Mouse (Mus musculus) neural tube, embryonic 11.5 days (tissue): ENCODE measurements around the gene Sema4a. TPM values are rescaled to one million over a fixed set of nuclear protein-coding genes. Genes with fewer than 3 reads are reported as not detected.

Source experiments
- ATAC-seq: fragments of 200-750 bp; cut with Nextera tagmentation; 2 replicates; pipeline ENCODE4 v1.8.0; 2017; ENCODE audit warnings: moderate number of reproducible peaks, mild to moderate bottlenecking, moderate TSS enrichment, moderate library complexity; ENCODE audit not compliant: insufficient read depth, low FRiP score, low TSS enrichment
- DNase-seq: peaks from one replicate; pipeline ENCODE4 v3.0.0-alpha.2; 2015; ENCODE audit warnings: low spot score
- H3K27ac ChIP-seq: fragments of 300-500 bp; sonication (generic); 2 replicates; pipeline ENCODE4 v1.5.1; 2014; ENCODE audit warnings: low read depth, mild to moderate bottlenecking, low read length
- H3K27me3 ChIP-seq: fragments of 300-500 bp; sonication (generic); 2 replicates; pipeline ENCODE4 v1.6.1; 2014; ENCODE audit warnings: mild to moderate bottlenecking, low read length, mixed read lengths; ENCODE audit not compliant: control insufficient read depth, insufficient read depth
- H3K36me3 ChIP-seq: fragments of 300-500 bp; sonication (generic); 2 replicates; pipeline ENCODE4 v1.6.1; 2014; ENCODE audit warnings: mild to moderate bottlenecking, low read length, moderate library complexity, mixed read lengths; ENCODE audit not compliant: control insufficient read depth, insufficient read depth
- H3K4me1 ChIP-seq: fragments of 300-500 bp; sonication (generic); 2 replicates; pipeline ENCODE4 v1.6.1; 2014; ENCODE audit warnings: low read length, mixed read lengths; ENCODE audit not compliant: control insufficient read depth, insufficient read depth
- H3K4me2 ChIP-seq: fragments of 300-500 bp; sonication (generic); 2 replicates; pipeline ENCODE4 v1.6.1; 2014; ENCODE audit warnings: low read depth, mild to moderate bottlenecking, moderate library complexity
- H3K4me3 ChIP-seq: fragments of 300-500 bp; sonication (generic); 2 replicates; pipeline ENCODE4 v1.5.1; 2014; ENCODE audit warnings: low read depth, low read length
- H3K9ac ChIP-seq: fragments of 300-500 bp; sonication (generic); 2 replicates; pipeline ENCODE4 v1.6.1; 2014; ENCODE audit warnings: mild to moderate bottlenecking, low read length
- H3K9me3 ChIP-seq: fragments of 300-500 bp; sonication (generic); 2 replicates; pipeline ENCODE4 v1.6.1; 2016; ENCODE audit warnings: low read length; ENCODE audit not compliant: control insufficient read depth
- WGBS: fragments of 180-500 bp; shearing (Covaris S2); extraction: QIAGEN DNeasy Blood & Tissue Kit; methylation state at CpG from one replicate; pipeline ENCODE4 v1.1.7; 2014; 5-methylcytosine and 5-hydroxymethylcytosine counted together
- polyA plus RNA-seq: library from polyadenylated mRNA; unstranded; fragments of >200 nt; fragmentation: Nextera tagmentation; extraction: Ambion mirVana; gene quantifications from 2 replicates; pipeline ENCODE4 v1.2.1, GENCODE M21; 2014

Gene Sema4a
- polyA plus RNA-seq, 1 experiment from 2014 or later = 5.8 TPM

DNA sequence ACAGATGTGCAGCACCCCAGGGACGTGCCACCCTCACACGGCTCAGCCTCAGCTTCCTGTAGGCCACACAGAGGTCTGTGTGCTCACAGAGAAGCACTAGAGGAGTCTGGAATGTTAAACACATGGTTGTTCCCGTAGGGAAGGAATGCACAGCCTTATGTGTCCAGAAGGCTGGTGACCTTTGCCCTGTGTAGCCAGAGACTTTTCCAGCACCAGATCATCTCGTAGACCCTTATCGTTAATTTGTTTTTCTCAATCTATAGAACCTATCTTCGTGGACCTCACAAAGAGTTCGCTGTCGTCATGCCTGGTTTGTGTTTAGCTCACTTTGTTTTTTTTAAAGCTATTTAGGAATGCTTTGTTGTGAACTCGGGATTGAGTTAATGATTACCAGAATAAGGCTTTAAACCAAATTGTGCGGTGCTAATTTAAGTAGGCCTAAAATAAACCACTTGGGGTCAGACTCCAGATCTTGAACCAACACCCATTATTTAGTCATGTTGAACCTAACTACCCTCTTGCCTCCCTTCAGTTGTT lies 10.0 kb upstream of the Sema4a start:
- ATAC-seq (no peak), DNase-seq (no peak)
- Histone ChIP-seq H3K27me3 (no peaks in the 10 kb centered on the region), H3K4me2 (no peak overlapping the region), H3K4me3 (no peak overlapping the region), H3K36me3 (no peaks in the 10 kb centered on the region), H3K9me3 (peaks cover 4% of the 10 kb centered on the region; the same call in 1 of the 2 replicates), H3K4me1 (no peaks in the 10 kb centered on the region), H3K9ac (no peak overlapping the region), H3K27ac (no peak overlapping the region)
- 29% methylated on average over 10 of the region's 10 CpGs for WGBS

DNA sequence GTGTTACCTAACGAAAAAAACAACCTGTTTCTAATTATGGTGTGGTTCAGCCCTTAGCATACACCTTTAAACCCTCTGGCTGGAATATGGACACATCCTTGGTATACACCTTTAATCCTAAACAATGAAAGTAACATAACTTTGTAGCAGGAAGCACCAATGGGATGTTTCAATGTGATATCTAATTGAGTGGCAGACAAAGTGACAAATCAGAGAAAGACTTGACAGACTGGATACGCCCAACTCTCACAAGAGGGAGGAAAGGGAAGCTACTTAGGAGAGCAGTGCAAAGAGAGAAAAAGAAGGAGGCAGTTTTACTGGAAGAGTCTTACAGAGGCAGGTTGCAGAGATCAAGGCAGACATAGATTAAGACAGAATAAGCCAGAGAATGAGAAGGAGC lies 8.5 kb upstream of the Sema4a start:
- Histone ChIP-seq H3K4me3 (no peak overlapping the region), H3K27ac (no peak overlapping the region), H3K9ac (no peak overlapping the region), H3K9me3 (peaks cover 4% of the 10 kb centered on the region; the same call in 1 of the 2 replicates), H3K36me3 (no peaks in the 10 kb centered on the region), H3K4me2 (no peak overlapping the region), H3K4me1 (no peaks in the 10 kb centered on the region), H3K27me3 (no peaks in the 10 kb centered on the region)
- WGBS = 82% methylated on average over 2 of the region's 2 CpGs
- ATAC-seq = no peak
- no peak for DNase-seq

DNA sequence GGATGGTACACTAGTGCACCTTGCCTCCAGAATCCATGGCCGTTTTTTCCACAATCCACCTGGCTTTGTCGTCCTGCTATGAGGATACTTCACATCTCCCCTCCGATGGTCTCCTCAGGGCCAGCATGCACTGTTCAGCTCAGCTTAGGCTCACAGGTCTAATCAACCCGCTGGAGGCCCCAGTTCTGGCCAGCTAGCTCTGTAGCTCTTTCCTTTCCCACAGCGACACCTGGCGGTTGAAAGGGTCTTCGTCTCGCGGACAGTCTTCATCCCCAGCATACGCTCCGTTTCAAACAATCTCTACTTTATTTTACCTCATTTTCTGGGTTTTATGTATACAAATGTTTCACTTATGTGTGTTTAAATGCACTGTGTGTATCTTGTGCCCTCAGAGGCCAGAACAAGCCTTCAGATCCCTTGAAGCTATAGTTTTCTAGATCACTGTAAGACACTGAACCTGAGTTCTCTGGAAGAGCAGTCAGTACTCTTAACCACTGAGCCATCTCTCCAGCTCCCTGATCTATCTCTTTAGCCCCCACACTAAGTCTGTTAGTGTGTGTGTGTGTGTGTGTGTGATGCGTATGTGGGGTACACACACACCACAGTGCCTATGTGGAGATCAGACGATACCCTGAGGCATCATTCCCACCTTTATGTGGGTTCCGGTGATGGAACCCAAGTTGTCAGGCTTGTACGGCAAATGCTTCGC lies 6.3 kb upstream of the Sema4a start:
- 33% methylated on average over 16 of the region's 16 CpGs for WGBS
- ATAC-seq (peak; percentile 55; the same call in 1 of the 2 replicates), DNase-seq (peak; percentile 90)
- Histone ChIP-seq H3K4me3 (no peak overlapping the region), H3K36me3 (no peaks in the 10 kb centered on the region), H3K4me2 (no peak overlapping the region), H3K4me1 (no peaks in the 10 kb centered on the region), H3K27me3 (no peaks in the 10 kb centered on the region), H3K9ac (no peak overlapping the region; the same call in 1 of the 2 replicates), H3K27ac (no peak overlapping the region), H3K9me3 (peaks cover 4% of the 10 kb centered on the region; the same call in 1 of the 2 replicates)

DNA sequence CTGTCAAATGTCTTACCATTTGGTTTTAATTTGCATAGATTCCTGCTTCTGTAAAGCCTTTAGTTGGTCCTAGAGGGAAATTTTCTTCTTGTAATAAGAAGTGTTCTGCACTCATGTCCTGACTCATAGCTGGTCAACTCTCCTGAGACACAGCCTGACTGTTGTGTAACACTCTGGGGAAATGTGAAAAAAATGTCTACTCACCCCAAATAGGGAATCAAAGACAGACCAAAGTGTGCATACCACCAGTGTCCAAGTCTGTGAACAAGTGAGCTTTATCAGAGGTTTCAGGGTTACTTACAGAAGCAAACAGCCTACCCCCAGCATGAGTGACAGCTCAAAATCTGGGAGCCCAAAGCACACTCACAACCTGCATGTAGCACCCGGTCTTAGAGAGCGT lies 4.1 kb upstream of the Sema4a start:
- whole genome bisulfite sequencing = 92% methylated on average over 2 of the region's 2 CpGs
- DNase-seq (no peak), ATAC-seq (no peak)
- Histone ChIP-seq H3K9me3 (peaks cover 4% of the 10 kb centered on the region; the same call in 1 of the 2 replicates), H3K27ac (no peak overlapping the region), H3K4me2 (no peak overlapping the region), H3K4me1 (no peaks in the 10 kb centered on the region), H3K36me3 (no peaks in the 10 kb centered on the region), H3K27me3 (no peaks in the 10 kb centered on the region), H3K9ac (no peak overlapping the region), H3K4me3 (no peak overlapping the region)

DNA sequence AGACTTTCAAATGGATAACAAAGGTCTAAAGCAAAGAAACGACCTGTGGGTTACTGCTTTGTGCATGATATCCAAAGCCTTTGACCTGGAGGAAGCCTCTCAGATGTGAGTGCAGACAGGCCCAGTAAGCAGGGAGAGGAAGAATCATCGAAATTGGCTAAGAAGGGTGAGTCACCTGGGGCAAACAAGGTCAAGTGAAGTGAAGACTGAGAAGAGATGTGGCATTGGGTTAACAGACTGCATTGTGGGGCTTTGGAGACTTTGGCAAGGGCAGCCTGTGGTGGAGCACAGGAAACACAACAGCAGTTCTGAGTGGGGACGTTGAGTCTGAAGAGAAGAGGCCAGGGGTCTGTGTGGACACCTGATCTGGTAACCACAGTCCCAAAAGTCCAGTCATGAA lies 3.4 kb upstream of the Sema4a start:
- H3K27ac ChIP-seq = no peak overlapping the region
- no peak for DNase-seq
- H3K27me3 ChIP-seq = no peaks in the 10 kb centered on the region
- no peak overlapping the region for H3K9ac ChIP-seq
- H3K4me3 ChIP-seq = no peak overlapping the region
- no peak for ATAC-seq
- 57% methylated on average over 3 of the region's 3 CpGs for WGBS
- H3K4me2 ChIP-seq = no peak overlapping the region
- no peaks in the 10 kb centered on the region for H3K36me3 ChIP-seq
- H3K9me3 ChIP-seq = no peaks in the 10 kb centered on the region
- H3K4me1 ChIP-seq = no peaks in the 10 kb centered on the region

DNA sequence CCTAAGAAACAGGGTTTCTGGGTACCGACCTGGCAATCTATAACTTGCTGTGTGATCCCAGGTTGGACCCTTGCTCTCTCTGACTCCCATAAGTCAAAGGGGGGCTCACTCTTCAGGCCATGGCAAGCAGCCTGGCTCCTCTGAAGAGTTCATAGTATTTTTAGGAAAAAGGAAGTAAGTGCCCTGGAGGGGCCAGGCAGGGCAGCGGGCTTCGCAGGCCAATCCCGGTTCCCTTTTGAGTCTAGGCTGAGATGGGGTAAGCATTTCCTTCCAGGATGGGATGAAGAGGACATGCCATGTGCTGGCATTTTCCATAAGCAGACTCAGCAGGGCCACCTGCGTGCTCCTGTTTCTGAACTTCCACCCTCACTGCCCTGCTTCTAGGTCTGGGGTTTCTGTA lies 953 bp downstream of the Sema4a start:
- 83% methylated on average over 5 of the region's 5 CpGs for WGBS
- Histone ChIP-seq H3K27ac (no peak overlapping the region), H3K4me3 (no peak overlapping the region), H3K4me1 (no peaks in the 10 kb centered on the region), H3K9ac (no peak overlapping the region), H3K9me3 (no peaks in the 10 kb centered on the region), H3K36me3 (no peaks in the 10 kb centered on the region), H3K27me3 (no peaks in the 10 kb centered on the region), H3K4me2 (no peak overlapping the region)
- DNase-seq = no peak
- no peak for ATAC-seq

DNA sequence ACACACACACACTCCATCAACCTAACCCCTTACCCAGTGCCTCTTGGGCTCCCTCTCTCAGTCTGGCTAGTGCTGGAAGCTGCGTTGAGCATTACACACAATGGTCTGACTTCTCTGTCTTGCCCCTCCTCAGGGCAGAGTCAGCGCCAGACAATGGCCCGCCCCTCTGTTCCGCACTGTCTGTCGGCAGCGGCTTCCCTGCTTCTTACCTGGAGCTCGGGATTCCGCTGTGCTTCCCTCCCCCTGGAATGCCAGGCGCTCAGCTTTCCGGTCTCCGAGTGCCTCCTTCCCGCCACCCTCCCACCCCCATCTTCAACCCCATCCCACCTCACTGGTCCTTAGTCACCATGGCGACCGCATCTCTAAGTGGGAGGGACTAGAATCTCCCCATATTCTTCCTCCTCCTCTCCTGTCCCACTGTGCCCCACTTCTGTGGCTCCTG lies 2.2 kb downstream of the Sema4a start:
- ATAC-seq = peak; percentile 74
- Histone ChIP-seq H3K4me2 (peak overlapping the region; percentile 44), H3K27me3 (no peaks in the 10 kb centered on the region), H3K4me3 (peak overlapping the region; percentile 31), H3K27ac (no peak overlapping the region), H3K9me3 (no peaks in the 10 kb centered on the region), H3K9ac (peak overlapping the region; percentile 54), H3K36me3 (no peaks in the 10 kb centered on the region), H3K4me1 (no peaks in the 10 kb centered on the region)
- WGBS = 2% methylated on average over 14 of the region's 14 CpGs
- DNase-seq = peak; percentile 49

DNA sequence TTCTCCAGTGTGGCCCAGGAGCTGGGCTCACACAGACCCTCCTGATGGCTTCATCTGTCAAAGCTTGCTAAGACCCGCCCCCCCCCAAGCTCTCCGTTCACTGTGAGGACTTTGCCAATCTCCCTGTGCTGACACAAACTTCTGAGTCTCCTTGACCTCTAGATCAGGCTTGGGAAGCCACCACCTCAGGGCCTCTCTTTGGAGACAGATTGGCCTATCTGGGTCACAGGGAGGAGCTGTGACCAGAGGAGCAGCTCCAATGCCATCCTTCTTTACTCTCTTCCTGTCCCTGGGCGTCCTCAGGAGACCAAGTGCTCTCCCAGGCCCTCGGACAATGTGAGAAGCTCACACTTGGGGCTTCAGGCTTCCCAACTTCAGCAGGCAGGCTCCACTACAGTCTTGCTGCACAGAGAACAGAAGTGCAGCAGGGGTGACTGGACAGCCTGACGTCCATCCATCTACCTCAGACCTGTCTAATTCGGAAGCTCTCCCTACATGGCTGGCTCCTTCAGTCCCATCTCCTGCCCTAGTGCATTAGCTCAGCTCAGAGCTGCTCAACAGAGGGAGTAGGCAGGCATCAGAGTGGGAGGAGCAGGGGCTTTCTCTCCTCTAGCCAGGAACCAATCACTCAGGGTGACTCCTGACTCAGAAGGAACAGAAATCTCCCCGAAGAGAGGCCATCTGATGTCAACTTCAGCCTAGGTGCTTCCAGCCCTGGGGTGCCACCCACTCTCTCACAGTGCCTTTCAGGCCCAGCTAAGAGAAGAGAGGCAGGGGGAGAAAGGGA lies 4.0 kb downstream of the Sema4a start:
- ATAC-seq (no peak), DNase-seq (no peak)
- Histone ChIP-seq H3K27me3 (no peaks in the 10 kb centered on the region), H3K4me1 (no peaks in the 10 kb centered on the region), H3K36me3 (no peaks in the 10 kb centered on the region), H3K4me2 (no peak overlapping the region), H3K27ac (no peak overlapping the region), H3K9ac (no peak overlapping the region), H3K4me3 (no peak overlapping the region), H3K9me3 (no peaks in the 10 kb centered on the region)
- 66% methylated on average over 7 of the region's 7 CpGs for WGBS
